8 mouse cellular contexts compared by ENCODE assay signal in genomic region chr11:79919685-79920504, GRCm38 (mm10). TPM values are rescaled to one million over a fixed set of nuclear protein-coding genes. Genes with fewer than 3 reads are reported as not detected.
DNase-seq lines count a peak whose midpoint lies in the region; ATAC-seq and TF ChIP-seq lines count a peak whose summit lies in the region.

No protein-coding gene starts in this region.

- no peaks in the 10 kb centered on the region for H3K36me3 ChIP-seq in embryonic facial prominence, embryonic 10.5 days (replicated peaks)
- no peaks in the 10 kb centered on the region for H3K36me3 ChIP-seq in heart, adult 2 months (ENCODE audit: control insufficient read depth, insufficient read depth, low read length)
- no peaks in the 10 kb centered on the region for H3K36me3 ChIP-seq in kidney, embryonic 15.5 days
- no peaks in the 10 kb centered on the region for H3K36me3 ChIP-seq in limb, embryonic 15.5 days
- H3K36me3 ChIP-seq in neural tube, embryonic 12.5 days = no peaks in the 10 kb centered on the region
- H3K36me3 ChIP-seq in stomach, postnatal 0 days (ENCODE audit: control insufficient read depth, insufficient read depth, low read length) = no peaks in the 10 kb centered on the region

- no peak overlapping the region for H3K9ac ChIP-seq in heart, adult 2 months (ENCODE audit: low read depth, low read length)
- no peak overlapping the region for H3K9ac ChIP-seq in kidney, embryonic 15.5 days
- H3K9ac ChIP-seq in limb, embryonic 15.5 days = no peak overlapping the region
- no peak overlapping the region for H3K9ac ChIP-seq in neural tube, embryonic 12.5 days
- no peak overlapping the region for H3K9ac ChIP-seq in stomach, postnatal 0 days (ENCODE audit: low read length)

- peak; percentile 79 for DNase-seq in A20 (ENCODE audit: low read depth, low spot score)
- peak; percentile 89 for DNase-seq in adrenal gland, postnatal 10 days
- peak; percentile 86 for DNase-seq in embryonic facial prominence, embryonic 10.5 days (ENCODE audit: low spot score)
- peak; percentile 79 for DNase-seq in heart, adult 2 months
- DNase-seq in stomach, postnatal 0 days (ENCODE audit: low spot score) = peak; percentile 85

- TF ChIP-seq CTCF in heart, adult 2 months (IDR thresholded peaks at IDR 0.05) = peak; percentile 89
- peak; percentile 99 for TF ChIP-seq CTCF in stomach, postnatal 0 days (IDR thresholded peaks at IDR 0.05; ENCODE audit: low read depth)

- peaks cover 11% of the 10 kb centered on the region for H3K4me1 ChIP-seq in embryonic facial prominence, embryonic 10.5 days
- no peaks in the 10 kb centered on the region for H3K4me1 ChIP-seq in heart, adult 2 months (ENCODE audit: control insufficient read depth, insufficient read depth, low read length)
- peaks cover 14% of the 10 kb centered on the region for H3K4me1 ChIP-seq in kidney, embryonic 15.5 days
- peaks cover 14% of the 10 kb centered on the region for H3K4me1 ChIP-seq in limb, embryonic 15.5 days
- H3K4me1 ChIP-seq in neural tube, embryonic 12.5 days = peaks cover 8% of the 10 kb centered on the region
- no peaks in the 10 kb centered on the region for H3K4me1 ChIP-seq in stomach, postnatal 0 days (replicated peaks; ENCODE audit: control insufficient read depth, insufficient read depth)

- H3K27ac ChIP-seq in embryonic facial prominence, embryonic 10.5 days (replicated peaks) = 0 out of 2 replicates have a peak overlapping the region, but pooled peaks have one; percentile 12
- H3K27ac ChIP-seq in heart, adult 2 months = no peak overlapping the region
- H3K27ac ChIP-seq in kidney, embryonic 15.5 days = peak overlapping the region; percentile 45; the same call in 1 of the 2 replicates
- peak overlapping the region; percentile 72 for H3K27ac ChIP-seq in limb, embryonic 15.5 days
- no peak overlapping the region for H3K27ac ChIP-seq in neural tube, embryonic 12.5 days
- peak overlapping the region; percentile 70 for H3K27ac ChIP-seq in stomach, postnatal 0 days (replicated peaks)

- peak overlapping the region; percentile 42 for H3K4me2 ChIP-seq in kidney, embryonic 15.5 days
- peak overlapping the region; percentile 36 for H3K4me2 ChIP-seq in limb, embryonic 15.5 days
- H3K4me2 ChIP-seq in neural tube, embryonic 12.5 days (replicated peaks) = 0 out of 2 replicates have a peak overlapping the region, but pooled peaks have one; percentile 0
- H3K4me2 ChIP-seq in stomach, postnatal 0 days (replicated peaks; ENCODE audit: low read depth) = peak overlapping the region; percentile 32; the same call in 1 of the 2 replicates

- intact Hi-C loops in heart, adult 2 months (cut with DNase I) = loop anchor here (2.0 to 5.0 kb wide), 4 partner anchors 128 to 335 kb away; no protein-coding TSS in a partner anchor

- WGBS in embryonic facial prominence, embryonic 10.5 days = 24% methylated on average over 13 of the region's 13 CpGs
- 15% methylated on average over 13 of the region's 13 CpGs for WGBS in heart, adult 2 months
- WGBS in kidney, embryonic 15.5 days = 12% methylated on average over 13 of the region's 13 CpGs
- 14% methylated on average over 13 of the region's 13 CpGs for WGBS in limb, embryonic 15.5 days
- 24% methylated on average over 13 of the region's 13 CpGs for WGBS in neural tube, embryonic 12.5 days
- WGBS in stomach, postnatal 0 days = 10% methylated on average over 13 of the region's 13 CpGs

- ATAC-seq in kidney, embryonic 15.5 days (replicated peaks; ENCODE audit: low FRiP score) = no peak; the same call in 1 of the 2 replicates
- ATAC-seq in limb, embryonic 15.5 days (ENCODE audit: insufficient number of reproducible peaks, low FRiP score, low TSS enrichment, low read depth) = peak; percentile 17; the same call in 1 of the 2 replicates
- ATAC-seq in neural tube, embryonic 12.5 days (ENCODE audit: low FRiP score, low read depth) = no peak
- peak; percentile 76 for ATAC-seq in stomach, postnatal 0 days (ENCODE audit: low FRiP score, low TSS enrichment)

- no peaks in the 10 kb centered on the region for H3K9me3 ChIP-seq in embryonic facial prominence, embryonic 10.5 days
- no peaks in the 10 kb centered on the region for H3K9me3 ChIP-seq in kidney, embryonic 15.5 days (replicated peaks)
- no peaks in the 10 kb centered on the region for H3K9me3 ChIP-seq in limb, embryonic 15.5 days
- no peaks in the 10 kb centered on the region for H3K9me3 ChIP-seq in neural tube, embryonic 12.5 days
- H3K9me3 ChIP-seq in stomach, postnatal 0 days (ENCODE audit: control insufficient read depth, low read length) = no peaks in the 10 kb centered on the region

- H3K27me3 ChIP-seq in embryonic facial prominence, embryonic 10.5 days (replicated peaks; ENCODE audit: low read depth, poor library complexity, severe bottlenecking) = no peaks in the 10 kb centered on the region; the same call in 1 of the 2 replicates
- no peaks in the 10 kb centered on the region for H3K27me3 ChIP-seq in heart, adult 2 months (ENCODE audit: control insufficient read depth, insufficient read depth, low read length)
- H3K27me3 ChIP-seq in kidney, embryonic 15.5 days = no peaks in the 10 kb centered on the region
- H3K27me3 ChIP-seq in limb, embryonic 15.5 days = no peaks in the 10 kb centered on the region
- H3K27me3 ChIP-seq in neural tube, embryonic 12.5 days (replicated peaks) = no peaks in the 10 kb centered on the region
- no peaks in the 10 kb centered on the region for H3K27me3 ChIP-seq in stomach, postnatal 0 days (ENCODE audit: control insufficient read depth, insufficient read depth, low read length)

- peak overlapping the region; percentile 16; the same call in 1 of the 2 replicates for H3K4me3 ChIP-seq in embryonic facial prominence, embryonic 10.5 days
- no peak overlapping the region for H3K4me3 ChIP-seq in heart, adult 2 months
- no peak overlapping the region for H3K4me3 ChIP-seq in kidney, embryonic 15.5 days (replicated peaks)
- H3K4me3 ChIP-seq in limb, embryonic 15.5 days = no peak overlapping the region; the same call in 1 of the 2 replicates
- H3K4me3 ChIP-seq in neural tube, embryonic 12.5 days = no peak overlapping the region
- H3K4me3 ChIP-seq in stomach, postnatal 0 days (ENCODE audit: low read depth, low read length) = peak overlapping the region; percentile 15; the same call in 1 of the 2 replicates

- TF ChIP-seq EP300 in heart, adult 2 months (IDR thresholded peaks at IDR 0.05; ENCODE audit: insufficient read depth, low read depth, low read length) = peak; percentile 97
- TF ChIP-seq EP300 in stomach, postnatal 0 days (optimal IDR thresholded peaks at IDR 0.05) = no peak

- no peaks in the 10 kb centered on the region for H3K79me2 ChIP-seq in heart, adult 2 months (replicated peaks; ENCODE audit: control insufficient read depth, insufficient read depth, low read length)

- TF ChIP-seq POLR2A in heart, adult 2 months (IDR thresholded peaks at IDR 0.05; ENCODE audit: insufficient read depth, low read depth, low read length) = no peak

RNA-seq across cellular contexts. Expression of gene Utp6, which starts 42.3 kb away (rescaled TPM):
- total RNA-seq in adrenal gland, postnatal 10 days (2021) = 10 to 100 TPM; 31.3 to 32.4 TPM
- polyA plus RNA-seq in embryonic facial prominence, embryonic 10.5 days (2016; fragmentation: Nextera tagmentation; extraction: Ambion mirVana) = 72.4 and 74.1 TPM in 2 replicates
- total RNA-seq in heart, adult 2 months (2021) = 10 to 100 TPM; 25.5 to 26.6 TPM
- polyA plus RNA-seq in heart, adult 2 months (2012; rRNA removed) = 5.9 and 11.7 TPM in 2 replicates
- polyA plus RNA-seq in kidney, embryonic 15.5 days (2015; fragmentation: Nextera tagmentation; extraction: Ambion mirVana) = 50.3 and 55.6 TPM in 2 replicates
- polyA plus RNA-seq in limb, embryonic 15.5 days (2015; fragmentation: Nextera tagmentation; extraction: Ambion mirVana) = 43.3 and 44.8 TPM in 2 replicates
- polyA plus RNA-seq in neural tube, embryonic 12.5 days (2016; fragmentation: Nextera tagmentation; extraction: Ambion mirVana) = 61.6 and 62.6 TPM in 2 replicates
- polyA plus RNA-seq in stomach, postnatal 0 days (2015; fragmentation: Nextera tagmentation; extraction: Ambion mirVana) = 25.5 and 26.2 TPM in 2 replicates

Comparison
In these comparisons a context has a peak if more than half of its experiments do, and no peak if none do; other contexts are left out.
1. H3K27ac ChIP-seq: peak in embryonic facial prominence, embryonic 10.5 days (single experiment), kidney, embryonic 15.5 days (single experiment), limb, embryonic 15.5 days (single experiment) and stomach, postnatal 0 days (single experiment); none in heart, adult 2 months (single experiment) and neural tube, embryonic 12.5 days (single experiment).
2. H3K4me3 ChIP-seq: peak in embryonic facial prominence, embryonic 10.5 days (single experiment) and stomach, postnatal 0 days (single experiment); none in heart, adult 2 months (single experiment), kidney, embryonic 15.5 days (single experiment), limb, embryonic 15.5 days (single experiment) and neural tube, embryonic 12.5 days (single experiment).
3. ATAC-seq: peak in limb, embryonic 15.5 days (single experiment) and stomach, postnatal 0 days (single experiment); none in kidney, embryonic 15.5 days (single experiment) and neural tube, embryonic 12.5 days (single experiment).
4. Peak in every context shown above with its lines, with median percentiles within 50 percentile points of each other: DNase-seq and H3K4me2 ChIP-seq.